8 mouse cellular contexts compared by ENCODE assay signal in the genomic region with DNA sequence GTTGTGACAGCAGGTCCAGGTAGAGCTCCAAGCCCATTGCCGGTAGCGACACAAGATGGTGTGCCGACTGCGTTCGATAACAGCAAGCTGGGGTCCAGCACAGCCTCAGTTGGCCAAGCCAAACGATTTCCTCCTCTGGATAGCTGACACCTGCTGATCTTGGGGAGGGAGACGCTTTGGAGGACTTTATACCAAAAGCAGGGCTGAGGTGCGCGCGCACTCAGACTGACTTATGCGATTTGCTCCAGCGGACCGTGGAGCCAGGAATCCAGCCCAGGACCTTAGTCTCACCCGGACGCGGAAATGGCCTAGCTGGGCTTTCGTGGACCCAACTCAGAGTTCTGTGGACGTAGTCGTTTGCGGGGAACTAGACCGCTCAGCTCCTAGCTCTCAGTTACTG. TPM values are rescaled to one million over a fixed set of nuclear protein-coding genes. Genes with fewer than 3 reads are reported as not detected.
DNase-seq lines count a peak whose midpoint lies in the region; ATAC-seq and TF ChIP-seq lines count a peak whose summit lies in the region.

No protein-coding gene starts in this region.

- intact Hi-C loops in heart, postnatal 25 days (cut with DNase I), result loop anchor here (5.0 kb wide), 2 partner anchors 62 to 92 kb away; partner anchors contain the start of gene Ddt

- no peak for ATAC-seq in forebrain, embryonic 12.5 days (ENCODE audit: low FRiP score)

- no peaks in the 10 kb centered on the region for H3K36me3 ChIP-seq in E14TG2a.4 (ENCODE audit: insufficient read depth, low read length)
- no peaks in the 10 kb centered on the region for H3K36me3 ChIP-seq in forebrain, embryonic 12.5 days (replicated peaks)
- no peaks in the 10 kb centered on the region for H3K36me3 ChIP-seq in limb, embryonic 10.5 days

- no peaks in the 10 kb centered on the region for H3K9me3 ChIP-seq in E14TG2a.4 (ENCODE audit: low read length)
- no peaks in the 10 kb centered on the region for H3K9me3 ChIP-seq in forebrain, embryonic 12.5 days
- no peaks in the 10 kb centered on the region for H3K9me3 ChIP-seq in limb, embryonic 10.5 days (replicated peaks)

- peak overlapping the region; percentile 82 for H3K4me3 ChIP-seq in E14TG2a.4 (replicated peaks; ENCODE audit: low read length)
- peak overlapping the region; percentile 78 for H3K4me3 ChIP-seq in brown adipose tissue, adult 24 weeks (ENCODE audit: insufficient read depth, low read depth, low read length)
- H3K4me3 ChIP-seq in forebrain, embryonic 12.5 days (replicated peaks), result peak overlapping the region; percentile 39
- H3K4me3 ChIP-seq in limb, embryonic 10.5 days, result peak overlapping the region; percentile 49

- peak overlapping the region; percentile 45; the same call in 1 of the 2 replicates for H3K9ac ChIP-seq in forebrain, embryonic 12.5 days

- WGBS in forebrain, embryonic 12.5 days, result 5% methylated on average over 21 of the region's 21 CpGs
- WGBS in limb, embryonic 10.5 days, result 2% methylated on average over 21 of the region's 21 CpGs

- DNase-seq in heart, postnatal 25 days (ENCODE audit: low spot score), result peak; percentile 68
- DNase-seq in limb, embryonic 10.5 days (ENCODE audit: low spot score), result peak; percentile 82
- peak; percentile 74 for DNase-seq in mesoderm, embryonic 11.5 days (ENCODE audit: low read depth, low spot score)
- peak; percentile 82 to 90 for DNase-seq in spleen, postnatal 10 days (ENCODE audit: low spot score in 2 of 2)
- DNase-seq in MN1 (ENCODE audit: low spot score), result no peak

- peak overlapping the region; percentile 96 for H3K27ac ChIP-seq in brown adipose tissue, adult 24 weeks (replicated peaks; ENCODE audit: low read depth, low read length)
- no peak overlapping the region for H3K27ac ChIP-seq in forebrain, embryonic 12.5 days
- peak overlapping the region; percentile 74 for H3K27ac ChIP-seq in limb, embryonic 10.5 days

- H3K4me1 ChIP-seq in E14TG2a.4 (replicated peaks; ENCODE audit: low read depth, low read length), result peaks cover 65% of the 10 kb centered on the region
- peaks cover 9% of the 10 kb centered on the region; the same call in 1 of the 2 replicates for H3K4me1 ChIP-seq in brown adipose tissue, adult 24 weeks (ENCODE audit: control insufficient read depth, insufficient read depth, insufficient read length, low read length)
- peaks cover 42% of the 10 kb centered on the region for H3K4me1 ChIP-seq in forebrain, embryonic 12.5 days
- H3K4me1 ChIP-seq in limb, embryonic 10.5 days, result peaks cover 54% of the 10 kb centered on the region

- peak overlapping the region; percentile 63 for H3K4me2 ChIP-seq in forebrain, embryonic 12.5 days

- H3K27me3 ChIP-seq in E14TG2a.4 (ENCODE audit: insufficient read depth, low read length), result no peaks in the 10 kb centered on the region
- H3K27me3 ChIP-seq in forebrain, embryonic 12.5 days, result peaks cover 43% of the 10 kb centered on the region
- peaks cover 30% of the 10 kb centered on the region for H3K27me3 ChIP-seq in limb, embryonic 10.5 days (ENCODE audit: low read depth, poor library complexity, severe bottlenecking)

- no peak for TF ChIP-seq CTCF in E14TG2a.4 (conservative IDR thresholded peaks at IDR 0.05; ENCODE audit: low read length)

RNA-seq across cellular contexts. Expression of gene Gstt2, which starts 3.0 kb away (rescaled TPM):
- 34.7 and 41.7 TPM in 2 replicates for polyA plus RNA-seq in brown adipose tissue, adult 24 weeks (2012; ENCODE audit: insufficient read depth, insufficient read length, missing spikeins)
- polyA plus RNA-seq in forebrain, embryonic 12.5 days (2016; fragmentation: Nextera tagmentation; extraction: Ambion mirVana), result 4.1 and 7.3 TPM in 2 replicates
- 10 to 100 TPM in 1 of 2 experiments, 1 to 10 TPM in 1; 9.3 to 10.9 TPM for total RNA-seq in heart, postnatal 25 days (2021)
- 4.9 and 6.5 TPM in 2 replicates for polyA plus RNA-seq in limb, embryonic 10.5 days (2016; fragmentation: Nextera tagmentation; extraction: Ambion mirVana)

RNA-seq across cellular contexts. Expression of gene Gstt4, which starts 11.9 kb away (rescaled TPM):
- not detected in 2 replicates for polyA plus RNA-seq in brown adipose tissue, adult 24 weeks (2012; ENCODE audit: insufficient read depth, insufficient read length, missing spikeins)
- polyA plus RNA-seq in forebrain, embryonic 12.5 days (2016; fragmentation: Nextera tagmentation; extraction: Ambion mirVana), result not detected in 2 replicates
- not detected for total RNA-seq in heart, postnatal 25 days (2021)
- polyA plus RNA-seq in limb, embryonic 10.5 days (2016; fragmentation: Nextera tagmentation; extraction: Ambion mirVana), result not detected in 2 replicates

RNA-seq across cellular contexts. Expression of gene Mif, which starts 25.8 kb away (rescaled TPM):
- polyA plus RNA-seq in brown adipose tissue, adult 24 weeks (2012; ENCODE audit: insufficient read depth, insufficient read length, missing spikeins), result 129 and 141 TPM in 2 replicates
- polyA plus RNA-seq in forebrain, embryonic 12.5 days (2016; fragmentation: Nextera tagmentation; extraction: Ambion mirVana), result 1,649 and 1,743 TPM in 2 replicates
- 100 to 1,000 TPM; 202 to 203 TPM for total RNA-seq in heart, postnatal 25 days (2021)
- 3,225 and 4,131 TPM in 2 replicates for polyA plus RNA-seq in limb, embryonic 10.5 days (2016; fragmentation: Nextera tagmentation; extraction: Ambion mirVana)

RNA-seq across cellular contexts. Expression of gene Gstt1, which starts 35.9 kb away (rescaled TPM):
- 50.1 and 65.2 TPM in 2 replicates for polyA plus RNA-seq in brown adipose tissue, adult 24 weeks (2012; ENCODE audit: insufficient read depth, insufficient read length, missing spikeins)
- polyA plus RNA-seq in forebrain, embryonic 12.5 days (2016; fragmentation: Nextera tagmentation; extraction: Ambion mirVana), result 4.9 and 6.3 TPM in 2 replicates
- 10 to 100 TPM; 12.2 to 13.4 TPM for total RNA-seq in heart, postnatal 25 days (2021)
- polyA plus RNA-seq in limb, embryonic 10.5 days (2016; fragmentation: Nextera tagmentation; extraction: Ambion mirVana), result 1.7 and 3.8 TPM in 2 replicates

RNA-seq across cellular contexts. Expression of gene Gstt3, which starts 53.0 kb away (rescaled TPM):
- polyA plus RNA-seq in brown adipose tissue, adult 24 weeks (2012; ENCODE audit: insufficient read depth, insufficient read length, missing spikeins), result 3.0 and 3.6 TPM in 2 replicates
- polyA plus RNA-seq in forebrain, embryonic 12.5 days (2016; fragmentation: Nextera tagmentation; extraction: Ambion mirVana), result 1.5 and 2.1 TPM in 2 replicates
- 1 to 10 TPM; 3.1 to 3.3 TPM for total RNA-seq in heart, postnatal 25 days (2021)
- 2.7 and 4.2 TPM in 2 replicates for polyA plus RNA-seq in limb, embryonic 10.5 days (2016; fragmentation: Nextera tagmentation; extraction: Ambion mirVana)

Comparison
In these comparisons a context has a peak if more than half of its experiments do, and no peak if none do; other contexts are left out.
1. RNA of gene Mif, which starts 25.8 kb away (polyA plus RNA-seq): 3,225 to 4,131 TPM in limb, embryonic 10.5 days and 1,649 to 1,743 TPM in forebrain, embryonic 12.5 days; 129 to 141 TPM in brown adipose tissue, adult 24 weeks; every median in the first group is over 10 times any median in the second.
2. Peak in every context shown above with its lines, with median percentiles within 50 percentile points of each other: H3K4me3 ChIP-seq.